Mouse (Mus musculus): Measurements from ENCODE around the gene Uqcr11. TPM values are rescaled to one million over a fixed set of nuclear protein-coding genes. Genes with fewer than 3 reads are reported as not detected.

Uqcr11 gene
- polyA plus RNA-seq, 1 experiment: 1,545 TPM

DNA sequence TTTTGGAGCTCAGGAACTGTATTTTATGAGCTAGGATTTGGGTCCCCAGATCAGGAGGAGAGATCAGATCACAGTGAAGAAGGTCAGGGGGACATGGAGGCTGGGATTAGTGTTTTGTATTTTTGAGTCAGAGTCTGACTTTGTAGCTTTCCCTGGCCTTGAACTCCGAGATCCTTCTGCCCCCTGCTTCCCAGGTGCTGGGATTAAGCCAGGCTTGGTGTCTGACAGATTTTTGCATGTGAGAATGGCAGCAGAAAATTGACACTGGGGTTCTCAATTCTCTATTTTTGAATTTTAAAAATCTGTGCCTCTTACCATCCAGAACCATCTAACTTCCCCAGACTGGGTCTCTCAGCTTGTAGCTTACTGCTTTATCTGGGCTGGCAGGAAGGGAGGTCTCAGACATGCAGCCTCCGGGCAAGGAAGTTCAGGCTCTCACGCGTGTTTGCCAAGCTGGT, 5.9 kb downstream of the Uqcr11 start:
- Histone ChIP-seq H3K27me3 (ENCODE audit: control insufficient read depth, insufficient read depth, low read length) (no peaks in the 10 kb centered on the region), H3K27ac (ENCODE audit: insufficient read depth, low read length) (no peak overlapping the region), H3K4me3 (replicated peaks; ENCODE audit: insufficient read depth, low read depth, low read length) (no peak overlapping the region), H3K4me1 (ENCODE audit: control insufficient read depth, insufficient read depth, low read length) (peaks cover 29% of the 10 kb centered on the region)
- no peak for TF ChIP-seq CTCF (IDR thresholded peaks at IDR 0.05; ENCODE audit: borderline replicate concordance, insufficient read depth, low read depth, low read length)
- peak; percentile 6; the same call in 1 of the 2 replicates for TF ChIP-seq POLR2A (IDR thresholded peaks at IDR 0.05; ENCODE audit: borderline replicate concordance, insufficient read depth, low read length)
- DNase-seq: no peak
- WGBS: 70% methylated on average over 4 of the region's 4 CpGs

DNA sequence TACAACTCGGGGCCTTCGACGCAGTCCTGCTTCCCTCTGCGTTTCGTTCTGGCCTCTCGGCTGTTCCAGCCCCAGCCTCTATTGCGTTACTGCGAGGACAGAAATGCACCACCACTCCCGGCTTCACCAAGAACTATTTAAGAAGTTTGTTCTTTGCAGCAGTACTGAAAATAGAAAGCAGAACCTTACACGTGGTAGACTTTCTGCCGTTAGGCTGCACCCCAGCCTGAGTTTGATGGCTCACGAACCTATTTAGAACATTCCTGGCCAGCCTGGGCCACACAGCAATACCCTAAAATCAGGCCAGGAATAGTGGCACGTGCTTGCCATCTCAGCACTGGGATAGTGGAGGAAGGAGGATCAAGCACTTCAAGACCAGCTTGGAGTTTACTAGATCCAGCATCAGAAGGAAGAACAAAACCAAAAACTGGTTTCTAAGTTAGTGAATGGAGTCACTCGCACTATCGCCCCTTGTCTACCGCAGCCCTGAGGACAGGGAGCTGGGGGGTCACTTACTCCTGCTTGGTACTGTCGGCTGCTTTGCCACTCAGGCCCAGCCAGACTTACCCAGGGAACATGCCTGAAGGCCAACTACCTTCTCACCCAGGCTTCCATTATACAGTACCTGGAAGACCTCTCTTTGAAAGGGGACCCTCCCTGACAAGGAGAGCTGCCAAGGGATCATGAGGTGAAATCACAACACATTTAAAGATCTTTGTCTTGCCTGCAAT, 6.5 kb downstream of the Uqcr11 start:
- no peak for TF ChIP-seq CTCF (IDR thresholded peaks at IDR 0.05; ENCODE audit: borderline replicate concordance, insufficient read depth, low read depth, low read length)
- TF ChIP-seq POLR2A (IDR thresholded peaks at IDR 0.05; ENCODE audit: borderline replicate concordance, insufficient read depth, low read length): no peak
- 10% methylated on average over 17 of the region's 17 CpGs for WGBS

DNA sequence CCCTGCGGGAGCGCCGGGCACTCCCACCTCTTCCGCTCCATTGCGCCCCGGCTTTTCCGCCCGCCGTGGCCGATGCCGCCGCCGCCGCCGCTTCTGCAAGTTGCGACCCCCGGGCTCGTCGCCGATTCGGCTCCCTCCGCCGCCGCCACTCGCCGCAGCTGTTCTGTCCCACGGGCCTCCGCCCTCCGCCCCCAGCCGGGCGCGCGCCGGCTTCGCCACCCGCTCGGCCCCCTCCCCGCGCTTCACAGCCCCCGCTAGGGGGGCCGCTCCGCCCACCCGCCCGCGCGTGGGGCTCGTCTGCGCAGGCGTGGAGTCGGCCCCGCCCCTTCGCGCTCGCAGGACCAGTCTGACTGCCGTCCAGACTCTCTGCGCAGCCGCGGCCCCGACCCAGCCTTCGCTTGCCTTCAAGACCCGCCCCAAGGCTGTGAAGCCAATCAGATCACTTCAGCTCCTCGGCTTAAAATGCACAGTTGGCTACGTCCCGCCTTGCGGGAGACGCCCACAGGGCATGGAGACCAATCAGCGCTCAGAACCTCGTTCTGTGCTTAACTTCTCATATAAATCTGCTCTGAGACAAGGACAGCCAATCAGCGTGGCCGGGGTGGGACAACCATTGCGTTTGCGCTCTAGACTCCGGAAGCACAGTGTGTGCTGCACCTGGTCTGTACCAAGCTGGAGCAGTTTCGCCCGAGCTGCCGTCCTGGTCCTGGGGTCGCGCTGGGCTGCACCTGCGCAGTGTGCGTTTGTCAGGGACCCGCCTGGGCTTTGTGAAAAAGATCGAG, 7.2 kb downstream of the Uqcr11 start, which contains the start of gene Mbd3:
TSS of gene Mbd3 (minus strand) at position 360 of the 782 bp plus-strand sequence.
- TF ChIP-seq POLR2A (IDR thresholded peaks at IDR 0.05; ENCODE audit: borderline replicate concordance, insufficient read depth, low read length): peak; percentile 98
- no peak for TF ChIP-seq CTCF (IDR thresholded peaks at IDR 0.05; ENCODE audit: borderline replicate concordance, insufficient read depth, low read depth, low read length)

More for the DNA sequence above, 6.5 kb downstream of the Uqcr11 start:
- DNase-seq: no peak
- Histone ChIP-seq H3K27ac (ENCODE audit: insufficient read depth, low read length) (peak overlapping the region; percentile 9), H3K27me3 (ENCODE audit: control insufficient read depth, insufficient read depth, low read length) (no peaks in the 10 kb centered on the region), H3K4me1 (ENCODE audit: control insufficient read depth, insufficient read depth, low read length) (peaks cover 23% of the 10 kb centered on the region), H3K4me3 (replicated peaks; ENCODE audit: insufficient read depth, low read depth, low read length) (peak overlapping the region; percentile 50)

DNA sequence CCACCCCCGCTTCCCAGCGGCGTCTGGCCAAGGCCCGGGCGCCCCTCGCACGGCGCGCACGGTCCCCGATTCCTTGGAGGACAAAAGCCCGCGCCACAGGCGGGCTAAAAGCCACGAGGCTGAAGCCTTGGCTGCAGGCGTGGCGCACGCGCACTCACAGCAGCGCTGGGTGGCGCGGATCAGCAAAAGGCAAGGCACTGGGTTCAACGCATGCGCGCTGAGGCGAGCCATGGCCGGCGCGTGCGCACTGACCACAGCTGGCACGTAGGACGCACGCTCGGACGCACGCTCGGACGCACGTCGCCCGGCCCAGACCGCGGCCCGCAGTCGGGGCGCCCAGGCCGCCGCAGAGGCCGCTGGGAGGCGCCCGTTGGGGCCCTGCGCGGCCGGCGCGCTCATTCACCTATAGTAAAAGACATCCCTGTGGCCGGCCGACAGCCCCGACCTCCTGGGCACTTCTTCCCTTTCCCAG, 7.9 kb downstream of the Uqcr11 start:
- Histone ChIP-seq H3K27ac (ENCODE audit: insufficient read depth, low read length) (peak overlapping the region; percentile 88), H3K27me3 (ENCODE audit: control insufficient read depth, insufficient read depth, low read length) (no peaks in the 10 kb centered on the region), H3K4me1 (ENCODE audit: control insufficient read depth, insufficient read depth, low read length) (peaks cover 14% of the 10 kb centered on the region), H3K4me3 (replicated peaks; ENCODE audit: insufficient read depth, low read depth, low read length) (peak overlapping the region; percentile 59)
- TF ChIP-seq POLR2A (IDR thresholded peaks at IDR 0.05; ENCODE audit: borderline replicate concordance, insufficient read depth, low read length): peak; percentile 61
- no peak for TF ChIP-seq CTCF (IDR thresholded peaks at IDR 0.05; ENCODE audit: borderline replicate concordance, insufficient read depth, low read depth, low read length)
- under 1% methylated on average over 53 of the region's 59 CpGs for WGBS
- peak; percentile 99 for DNase-seq

More for the DNA sequence above, 7.2 kb downstream of the Uqcr11 start, which contains the start of gene Mbd3:
- H3K4me1 ChIP-seq (ENCODE audit: control insufficient read depth, insufficient read depth, low read length): peaks cover 16% of the 10 kb centered on the region
- DNase-seq: peak; percentile 99 to 100
- H3K27me3 ChIP-seq (ENCODE audit: control insufficient read depth, insufficient read depth, low read length): no peaks in the 10 kb centered on the region
- WGBS: under 1% methylated on average over 80 of the region's 82 CpGs
- peak within 1 kb of the TSS; percentile 88 for H3K27ac ChIP-seq (ENCODE audit: insufficient read depth, low read length)
- H3K4me3 ChIP-seq (replicated peaks; ENCODE audit: insufficient read depth, low read depth, low read length): peak within 1 kb of the TSS; percentile 59

DNA sequence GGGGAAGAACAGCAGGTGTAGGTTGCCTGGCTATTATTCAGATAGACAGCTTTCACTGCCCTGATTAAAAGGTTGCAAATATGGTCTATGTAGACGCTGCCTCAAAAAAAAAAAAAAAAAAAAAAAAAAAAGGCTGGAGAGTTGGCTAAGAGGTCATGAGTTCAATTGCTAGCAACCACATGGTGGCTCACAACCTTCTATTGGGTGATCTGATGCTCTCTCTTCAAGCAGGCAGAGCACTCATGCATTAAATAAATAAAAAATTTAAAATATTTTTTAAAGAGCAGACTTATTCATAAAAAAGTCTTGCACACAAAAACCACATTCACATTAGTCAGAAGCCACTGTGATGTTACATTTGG, 8.5 kb downstream of the Uqcr11 start:
- H3K4me3 ChIP-seq (replicated peaks; ENCODE audit: insufficient read depth, low read depth, low read length): peak overlapping the region; percentile 57
- 4% methylated on average over 1 of the region's 1 CpGs for WGBS
- TF ChIP-seq CTCF (IDR thresholded peaks at IDR 0.05; ENCODE audit: borderline replicate concordance, insufficient read depth, low read depth, low read length): no peak
- TF ChIP-seq POLR2A (IDR thresholded peaks at IDR 0.05; ENCODE audit: borderline replicate concordance, insufficient read depth, low read length): no peak
- no peak for DNase-seq
- H3K27me3 ChIP-seq (ENCODE audit: control insufficient read depth, insufficient read depth, low read length): no peaks in the 10 kb centered on the region
- H3K4me1 ChIP-seq (ENCODE audit: control insufficient read depth, insufficient read depth, low read length): peaks cover 14% of the 10 kb centered on the region
- peak overlapping the region; percentile 69 for H3K27ac ChIP-seq (ENCODE audit: insufficient read depth, low read length)

DNA sequence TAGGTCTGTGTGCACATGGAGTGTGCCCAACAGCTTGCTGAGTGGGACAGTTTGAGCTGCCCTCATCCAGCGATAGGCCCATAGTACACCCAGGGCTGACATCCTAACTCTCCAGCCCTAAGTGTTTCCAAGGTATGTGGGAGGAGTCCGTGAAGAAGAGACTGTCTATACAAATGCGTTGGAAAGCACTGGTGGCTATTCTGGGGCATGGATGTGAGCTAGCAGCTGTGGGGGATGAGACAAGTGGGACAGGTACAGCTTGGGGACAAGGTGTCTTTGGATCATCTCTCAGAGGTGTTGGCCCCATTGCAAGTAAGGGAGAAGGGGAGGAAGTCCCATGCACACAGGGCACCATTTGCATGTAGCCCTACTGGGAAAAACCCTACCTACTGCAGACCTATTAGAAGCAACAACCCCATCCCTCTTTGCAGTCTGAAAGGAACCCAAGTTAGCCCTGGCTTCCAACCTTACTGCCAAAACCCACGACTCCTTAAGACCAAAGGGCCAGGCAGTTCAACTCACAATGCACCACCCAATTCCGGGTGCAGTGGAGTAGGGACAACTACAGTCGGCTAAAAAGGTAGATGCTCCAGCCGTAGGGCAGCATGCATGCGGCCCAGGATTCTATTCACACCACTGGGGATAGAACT, 9.0 kb downstream of the Uqcr11 start:
- DNase-seq: peak in 1 of 2 experiments; percentile 46
- no peaks in the 10 kb centered on the region for H3K27me3 ChIP-seq (ENCODE audit: control insufficient read depth, insufficient read depth, low read length)
- H3K4me3 ChIP-seq (replicated peaks; ENCODE audit: insufficient read depth, low read depth, low read length): peak overlapping the region; percentile 16
- TF ChIP-seq POLR2A (IDR thresholded peaks at IDR 0.05; ENCODE audit: borderline replicate concordance, insufficient read depth, low read length): no peak
- no peak for TF ChIP-seq CTCF (IDR thresholded peaks at IDR 0.05; ENCODE audit: borderline replicate concordance, insufficient read depth, low read depth, low read length)
- WGBS: 15% methylated on average over 8 of the region's 8 CpGs
- H3K4me1 ChIP-seq (ENCODE audit: control insufficient read depth, insufficient read depth, low read length): peaks cover 14% of the 10 kb centered on the region
- H3K27ac ChIP-seq (ENCODE audit: insufficient read depth, low read length): peak overlapping the region; percentile 33; the same call in 1 of the 2 replicates

DNA sequence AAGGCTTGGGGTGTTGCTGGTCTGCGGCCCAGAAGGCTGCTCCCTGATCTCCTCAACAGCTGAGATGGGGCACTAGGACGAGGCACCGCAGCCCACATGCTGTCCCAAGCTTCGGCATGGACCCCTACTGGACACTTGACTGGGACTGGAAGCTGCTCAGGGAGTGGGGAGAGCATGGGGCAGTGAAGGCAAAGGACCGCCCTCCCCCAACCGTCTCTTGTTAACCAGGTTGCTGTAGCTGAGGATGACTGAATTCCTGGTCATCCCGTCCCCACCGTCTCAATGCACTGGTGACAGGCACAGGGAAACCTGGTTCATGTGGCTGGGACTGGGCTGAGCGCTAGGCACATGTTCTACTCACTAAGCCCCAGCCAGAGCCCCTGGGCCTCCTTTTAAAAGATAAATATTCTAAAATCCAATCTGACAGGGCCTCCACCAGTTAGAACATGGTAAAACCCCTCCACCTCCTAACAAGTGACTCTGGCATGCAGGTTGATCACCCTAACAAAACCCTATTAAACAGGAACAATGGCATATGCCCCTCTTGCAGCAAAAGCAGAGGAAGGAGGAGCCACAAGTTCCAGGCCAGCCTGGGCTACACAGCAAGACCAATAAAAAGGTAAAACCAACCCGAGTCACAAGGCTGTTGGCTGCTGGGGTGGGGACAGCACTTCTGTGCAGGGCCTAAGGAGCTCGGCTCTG, 9.7 kb downstream of the Uqcr11 start:
- Histone ChIP-seq H3K27ac (ENCODE audit: insufficient read depth, low read length) (no peak overlapping the region), H3K4me3 (replicated peaks; ENCODE audit: insufficient read depth, low read depth, low read length) (no peak overlapping the region), H3K27me3 (ENCODE audit: control insufficient read depth, insufficient read depth, low read length) (no peaks in the 10 kb centered on the region), H3K4me1 (ENCODE audit: control insufficient read depth, insufficient read depth, low read length) (peaks cover 14% of the 10 kb centered on the region)
- 65% methylated on average over 11 of the region's 11 CpGs for WGBS
- TF ChIP-seq CTCF (IDR thresholded peaks at IDR 0.05; ENCODE audit: borderline replicate concordance, insufficient read depth, low read depth, low read length) (no peak), POLR2A (IDR thresholded peaks at IDR 0.05; ENCODE audit: borderline replicate concordance, insufficient read depth, low read length) (no peak)
- no peak for DNase-seq
